Mouse (Mus musculus): Measurements from ENCODE around the gene Zbed4.
"Not testable (repeated sequence)": the region's sequence is repeated elsewhere in the genome, so short reads cannot be mapped to it uniquely, and the experiment has no call there.

Zbed4 gene

DNA sequence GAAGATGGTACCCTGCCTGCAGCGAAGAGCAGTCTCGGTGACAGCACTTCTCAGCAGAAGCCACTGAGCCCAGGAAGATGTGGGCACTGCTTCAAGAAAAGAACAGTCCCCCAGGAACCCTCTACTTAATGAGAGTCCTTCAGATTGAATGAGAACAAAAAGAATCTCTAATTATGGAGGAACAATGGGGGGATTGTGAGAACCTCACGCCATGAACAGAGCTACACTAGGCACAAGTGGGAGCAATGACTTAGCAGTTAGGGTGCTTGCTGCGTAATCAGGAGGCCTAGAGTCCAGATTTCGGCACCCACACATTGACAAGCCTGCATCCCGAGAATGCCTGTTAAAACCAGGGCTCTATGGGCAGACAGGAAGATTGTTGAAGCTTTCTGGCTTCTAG is 10.1 kb upstream of the Zbed4 start:
- no peak for DNase-seq

DNA sequence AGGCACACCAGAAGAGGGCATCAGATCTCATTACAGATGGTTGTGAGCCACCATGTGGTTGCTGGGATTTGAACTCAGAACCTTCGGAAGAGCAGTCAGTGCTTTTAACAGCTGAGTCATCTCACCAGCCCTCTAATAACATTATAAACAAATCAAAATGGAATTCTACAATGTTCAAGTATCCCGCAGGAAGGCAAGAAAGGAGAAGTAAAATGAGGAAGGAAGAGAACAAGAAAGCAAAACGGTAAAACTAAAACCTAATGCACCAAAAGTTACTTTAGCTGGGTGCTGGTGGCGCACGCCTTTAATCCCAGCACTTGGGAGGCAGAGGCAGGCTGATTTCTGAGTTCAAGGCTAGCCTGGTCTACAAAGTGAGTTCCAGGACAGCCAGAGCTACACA is 8.1 kb upstream of the Zbed4 start:
- not testable (repeated sequence) for DNase-seq

DNA sequence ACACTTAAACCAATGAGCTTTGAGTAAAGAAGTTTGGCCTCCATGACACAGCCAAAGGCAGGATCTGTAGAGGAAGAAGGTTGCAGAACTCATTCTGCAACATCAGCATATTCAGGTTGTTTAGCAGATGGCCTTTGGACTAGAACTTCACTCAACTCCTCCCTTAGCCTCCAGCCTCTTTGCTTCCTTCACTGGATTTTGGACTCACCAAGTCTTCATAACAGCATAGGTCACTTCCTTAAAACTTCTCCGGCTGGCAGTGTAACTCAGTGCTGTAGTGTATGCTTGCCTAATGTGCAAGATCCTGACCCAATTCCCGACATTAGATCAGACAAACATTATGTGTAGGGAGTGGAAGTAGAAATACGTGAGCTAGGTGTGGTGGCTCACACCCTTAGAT is 6.1 kb upstream of the Zbed4 start:
- no peak for DNase-seq

DNA sequence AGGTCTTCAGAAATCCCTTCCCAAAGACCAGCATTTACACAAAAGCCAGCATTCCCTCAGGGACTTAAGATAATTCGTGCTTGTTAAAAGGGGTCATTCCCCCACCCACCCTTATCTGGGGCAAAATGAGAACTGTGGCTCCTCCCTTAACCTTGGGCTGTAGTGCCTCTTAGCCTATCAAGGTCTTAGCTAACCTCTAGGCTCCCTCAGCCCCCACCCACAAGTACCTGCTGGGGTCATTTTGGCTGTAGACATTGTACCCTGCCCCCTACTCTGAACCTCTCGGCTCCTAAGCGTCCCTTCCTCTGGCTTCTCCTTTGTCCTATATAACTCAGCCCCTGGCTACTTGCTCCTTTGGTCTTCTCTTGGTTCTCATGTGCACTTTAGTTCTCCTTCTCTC is 5.5 kb upstream of the Zbed4 start:
- no peak for DNase-seq

DNA sequence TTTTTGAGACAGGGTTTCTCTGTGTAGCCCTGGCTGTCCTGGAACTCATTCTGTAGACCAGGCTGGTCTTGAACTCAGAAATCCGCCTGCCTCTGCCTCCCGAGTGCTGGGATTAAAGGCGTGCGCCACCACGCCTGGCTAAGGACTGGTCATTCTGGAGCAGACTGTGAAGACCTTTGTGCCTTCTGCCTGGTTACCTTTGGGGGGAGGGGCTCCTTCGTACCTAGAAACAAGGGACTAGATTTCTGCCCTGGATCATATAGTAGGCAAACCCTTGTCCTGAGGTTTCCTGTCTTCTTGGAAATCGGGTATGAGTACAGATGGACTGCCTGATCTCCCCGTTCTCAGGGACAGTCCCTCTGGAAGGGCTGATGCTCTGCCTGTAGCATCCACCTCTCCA is 1.8 kb upstream of the Zbed4 start:
- DNase-seq: not testable (repeated sequence)

DNA sequence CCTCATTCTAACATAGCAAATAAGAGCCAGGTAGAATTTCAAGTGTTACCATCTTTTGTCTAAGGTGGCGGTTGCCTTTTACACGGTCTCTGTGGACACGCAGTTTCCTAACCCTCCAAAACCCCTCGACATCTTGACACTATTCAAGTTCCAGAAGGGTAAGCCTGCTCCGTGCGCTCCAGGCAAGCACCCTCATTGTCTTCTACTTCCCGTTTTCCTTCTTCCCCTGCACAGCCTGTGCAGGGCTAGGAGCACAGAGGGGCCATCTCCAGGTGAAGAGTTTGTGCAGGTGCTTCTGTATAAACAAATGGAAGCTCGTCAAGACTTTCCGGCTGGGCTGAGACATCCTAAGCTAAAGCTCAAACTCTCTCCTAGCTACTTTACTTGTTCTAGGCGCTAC is 1.4 kb upstream of the Zbed4 start:
- no peak for DNase-seq

DNA sequence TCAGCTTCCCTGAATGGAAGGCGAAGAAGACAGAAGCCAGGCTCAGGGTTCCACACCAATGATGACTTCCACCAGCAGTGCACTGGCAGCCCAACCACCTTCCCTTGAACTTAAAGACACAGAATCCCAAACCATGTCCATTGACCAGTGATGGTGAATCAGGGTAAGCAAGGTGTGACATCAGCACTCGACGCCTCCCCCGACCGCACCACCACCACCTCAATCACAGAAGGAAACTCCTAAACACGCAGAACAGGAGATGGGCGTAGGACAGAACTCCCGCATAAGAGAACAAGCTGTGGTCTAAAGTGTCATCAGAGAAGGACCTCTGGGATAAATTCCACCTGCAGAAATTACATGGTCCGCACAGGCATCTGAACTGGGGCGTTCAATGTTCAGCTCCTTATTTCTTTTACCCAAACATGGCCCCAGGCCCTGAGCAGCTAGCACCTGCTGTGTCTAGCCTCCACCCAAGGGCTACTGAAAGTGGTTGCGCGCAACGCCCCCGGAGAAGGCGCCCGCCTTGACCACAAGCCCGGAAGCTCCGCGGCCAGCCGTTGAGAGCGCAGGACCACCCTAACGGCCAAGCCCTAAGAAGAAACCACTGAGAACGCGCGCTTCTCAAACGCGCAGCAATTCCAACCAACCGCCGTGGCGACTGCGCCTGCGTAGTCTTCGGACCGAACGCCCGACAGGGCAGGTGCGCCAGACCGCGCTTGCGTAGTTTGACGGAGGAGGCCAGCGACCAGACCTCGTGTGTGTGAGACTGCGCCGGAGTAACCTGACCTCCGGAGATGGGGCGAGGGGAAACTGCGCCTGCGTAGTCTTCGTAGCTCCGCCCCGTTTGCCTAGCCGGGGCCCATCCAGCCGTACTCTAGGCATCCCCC is 540 bp upstream of the Zbed4 start:
- peak; percentile 99 for DNase-seq

DNA sequence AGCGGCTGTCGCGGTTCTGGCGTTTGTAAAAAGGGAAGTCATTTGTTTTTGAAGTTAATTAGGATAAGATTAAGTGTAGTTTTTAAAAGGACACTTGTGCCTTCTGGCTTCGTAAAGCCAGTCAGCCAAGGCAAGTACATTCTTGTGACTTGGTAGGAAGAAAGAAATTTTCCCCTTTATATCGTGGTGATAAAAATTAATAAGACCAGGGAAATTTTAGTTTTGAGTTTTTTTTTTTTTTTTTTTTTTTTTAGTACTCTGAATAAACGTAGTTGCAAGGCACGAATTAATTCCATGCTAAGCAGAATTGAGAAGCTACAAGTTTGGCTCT is 908 bp downstream of the Zbed4 start:
- DNase-seq: no peak

DNA sequence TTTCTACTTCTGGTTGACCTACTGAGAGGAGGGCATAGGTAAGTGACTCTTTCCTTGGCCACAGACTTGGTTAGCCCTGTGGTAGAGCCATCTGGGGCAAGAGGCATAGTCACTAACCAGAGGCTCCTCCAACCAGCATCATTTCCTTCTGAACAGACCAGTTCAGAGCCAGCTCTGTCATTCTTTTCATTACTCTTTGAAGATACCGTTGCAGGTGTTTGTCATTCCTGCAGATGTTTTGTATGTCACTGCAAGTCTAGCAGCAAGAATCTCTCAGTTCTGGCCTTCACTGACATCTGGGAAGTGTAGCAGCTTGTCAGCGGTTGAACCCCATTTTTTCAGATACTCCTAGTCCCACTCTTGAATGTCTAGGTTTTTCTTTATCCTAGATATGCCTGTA is 3.4 kb downstream of the Zbed4 start:
- no peak for DNase-seq

DNA sequence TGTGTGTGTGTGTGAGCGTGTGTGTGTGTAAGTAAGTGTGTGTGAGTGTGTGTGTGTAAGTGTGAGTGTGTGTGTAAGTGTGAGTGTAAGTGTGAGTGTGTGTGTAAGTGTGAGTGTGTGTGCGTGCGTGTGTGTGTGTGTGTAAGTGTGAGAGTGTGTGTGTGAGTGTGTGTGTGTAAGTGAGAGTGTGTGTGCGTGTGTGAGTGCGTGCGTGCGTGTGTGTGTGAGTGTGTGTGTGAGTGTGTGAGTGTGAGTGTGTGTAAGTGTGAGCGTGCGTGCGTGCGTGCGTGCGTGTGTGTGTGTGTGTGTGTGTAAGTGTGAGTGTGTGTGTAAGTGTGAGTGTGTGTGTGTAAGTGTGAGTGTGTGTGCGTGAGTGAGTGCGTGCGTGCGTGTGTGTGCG is 4.3 kb downstream of the Zbed4 start:
- DNase-seq: no peak

DNA sequence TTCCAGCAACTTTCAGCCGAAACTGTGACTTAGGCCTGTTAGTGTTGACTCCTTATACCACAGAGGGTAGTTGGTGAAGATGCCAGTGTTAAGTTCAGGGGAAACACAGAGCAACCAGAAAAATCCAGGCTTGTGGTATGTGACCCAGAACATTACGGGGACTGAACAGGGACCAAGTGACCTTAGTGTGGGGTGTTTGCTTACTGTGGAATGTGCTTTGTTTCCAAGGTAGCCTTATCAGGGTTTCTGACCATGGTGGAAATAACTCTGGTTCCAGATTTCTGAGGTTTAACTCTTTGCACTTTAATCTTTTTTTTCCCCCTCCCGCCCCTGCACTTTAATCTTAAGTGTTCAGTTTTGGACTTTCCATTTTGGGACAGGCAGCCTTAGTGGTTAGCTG is 6.6 kb downstream of the Zbed4 start:
- no peak for DNase-seq

DNA sequence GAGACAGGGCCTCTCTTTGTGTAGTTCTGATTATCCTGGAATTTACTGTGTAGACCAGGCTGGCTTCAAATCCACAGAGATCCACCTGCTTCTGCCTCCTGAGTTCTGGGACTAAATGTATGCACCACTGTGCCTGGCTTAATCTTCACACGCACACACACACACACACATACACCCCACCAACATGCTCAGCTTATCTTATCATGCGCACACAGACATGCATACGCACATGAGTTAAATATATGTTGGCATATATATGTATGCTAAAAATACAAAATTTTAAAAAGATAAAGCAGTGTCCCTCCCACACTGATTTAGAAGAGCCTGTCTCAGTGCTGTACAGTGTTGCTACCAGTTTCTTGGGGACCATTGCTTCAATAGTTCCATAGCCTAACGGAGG is 10.1 kb downstream of the Zbed4 start:
- DNase-seq: no peak

DNA sequence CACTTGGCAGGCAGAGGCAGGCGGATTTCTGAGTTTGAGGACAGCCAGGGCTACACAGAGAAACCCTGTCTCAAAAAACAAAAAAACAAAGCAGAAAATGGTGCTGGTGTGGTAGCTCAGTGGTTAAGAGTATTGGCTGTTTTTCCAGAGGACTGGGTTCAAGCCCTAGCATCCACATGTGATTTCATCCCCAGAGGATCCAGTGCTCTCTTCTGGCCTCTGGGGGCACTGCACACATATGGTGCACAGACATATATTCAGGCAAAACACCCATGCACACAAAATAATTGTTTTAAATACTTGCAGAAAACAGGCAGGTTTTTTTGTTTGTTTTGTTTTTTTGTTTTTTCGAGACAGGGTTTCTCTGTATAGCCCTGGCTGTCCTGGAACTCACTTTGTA is 14.7 kb downstream of the Zbed4 start:
- not testable (repeated sequence) for DNase-seq

DNA sequence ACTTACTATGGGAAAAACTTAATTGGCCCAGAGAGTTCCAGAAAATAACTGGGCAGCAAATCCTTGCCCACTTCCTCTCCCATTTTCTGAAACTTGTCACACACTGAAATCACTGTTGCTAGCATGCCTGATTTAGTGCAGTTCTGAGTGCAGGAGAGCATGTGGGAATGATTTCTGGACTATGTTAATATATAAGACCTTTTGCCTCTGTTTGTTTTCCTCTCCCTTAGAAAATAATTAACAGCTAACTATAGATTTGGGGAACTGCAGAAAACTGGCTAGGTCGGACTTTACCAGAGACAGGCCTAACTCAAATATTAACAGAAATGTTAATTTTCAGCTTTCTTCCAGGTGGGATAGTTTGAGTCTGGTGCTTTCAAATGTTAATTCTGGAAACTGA is 17.1 kb downstream of the Zbed4 start:
- no peak for DNase-seq

DNA sequence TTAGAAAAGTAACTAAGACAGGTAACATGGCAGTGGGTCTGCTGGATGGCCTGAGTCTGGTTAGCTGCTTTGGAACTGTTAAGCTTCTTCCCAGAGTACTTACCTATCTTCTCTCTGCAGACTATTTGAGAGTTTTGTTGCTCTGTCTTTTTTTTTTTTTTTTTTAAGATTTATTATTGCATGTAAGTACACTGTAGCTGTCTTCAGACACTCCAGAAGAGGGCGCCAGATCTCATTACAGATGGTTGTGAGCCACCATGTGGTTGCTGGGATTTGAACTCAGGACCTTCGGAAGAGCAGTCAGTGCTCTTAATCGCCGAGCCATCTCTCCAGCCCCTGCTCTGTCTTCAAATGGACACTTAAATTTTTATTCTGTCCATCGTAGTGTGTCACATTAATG is 23.2 kb downstream of the Zbed4 start:
- not testable (repeated sequence) for DNase-seq

DNA sequence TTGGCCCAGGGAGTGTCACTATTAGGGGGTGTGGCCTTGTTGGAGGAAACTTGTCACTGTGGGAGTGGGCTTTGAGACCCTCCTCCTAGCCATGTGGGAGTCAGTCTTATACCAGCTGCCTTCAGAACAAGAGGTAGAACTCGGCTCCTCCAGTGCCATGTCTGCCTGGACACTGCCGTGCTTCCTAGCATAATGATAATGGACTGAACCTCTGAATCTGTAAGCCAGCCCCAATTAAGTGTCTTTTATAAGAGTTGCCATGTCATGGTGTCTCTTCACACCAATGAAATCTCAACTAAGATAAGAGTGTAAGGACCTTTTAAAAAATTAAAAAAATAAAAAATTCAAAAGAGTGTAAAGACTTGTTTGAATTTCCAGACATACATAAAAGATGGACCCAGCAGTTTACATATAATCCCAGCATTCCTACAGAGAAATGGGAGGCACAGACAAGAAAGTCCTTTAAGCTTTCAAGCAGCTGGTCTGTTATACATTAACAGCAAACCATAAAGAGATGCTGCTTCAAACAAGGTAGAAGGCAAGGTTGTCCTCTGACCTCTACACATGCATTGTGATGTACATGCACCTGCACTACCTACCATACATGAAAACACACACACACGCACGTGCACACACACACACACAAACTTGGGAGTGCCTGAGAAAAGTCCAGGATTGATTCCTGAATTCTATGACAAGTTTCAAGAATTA is 40.8 kb downstream of the Zbed4 start:
- no peak for DNase-seq

DNA sequence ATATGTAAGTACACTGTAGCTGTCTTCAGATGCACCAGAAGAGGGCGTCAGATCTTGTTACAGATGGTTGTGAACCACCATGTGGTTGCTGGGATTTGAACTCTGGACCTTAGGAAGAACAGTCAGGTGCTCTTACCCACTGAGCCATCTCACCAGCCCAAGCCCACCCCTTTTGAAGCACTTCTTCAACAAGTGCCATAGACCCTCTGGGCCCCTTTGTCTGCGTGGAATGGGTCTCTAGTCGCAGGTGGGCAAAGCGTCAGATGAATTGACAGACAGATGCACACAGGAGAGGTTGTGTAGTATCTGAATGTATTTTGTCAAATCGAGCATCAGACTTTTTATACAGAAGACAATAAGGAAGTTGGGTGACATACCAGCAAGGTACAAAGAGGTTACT is 43.3 kb downstream of the Zbed4 start:
- DNase-seq: not testable (repeated sequence)

DNA sequence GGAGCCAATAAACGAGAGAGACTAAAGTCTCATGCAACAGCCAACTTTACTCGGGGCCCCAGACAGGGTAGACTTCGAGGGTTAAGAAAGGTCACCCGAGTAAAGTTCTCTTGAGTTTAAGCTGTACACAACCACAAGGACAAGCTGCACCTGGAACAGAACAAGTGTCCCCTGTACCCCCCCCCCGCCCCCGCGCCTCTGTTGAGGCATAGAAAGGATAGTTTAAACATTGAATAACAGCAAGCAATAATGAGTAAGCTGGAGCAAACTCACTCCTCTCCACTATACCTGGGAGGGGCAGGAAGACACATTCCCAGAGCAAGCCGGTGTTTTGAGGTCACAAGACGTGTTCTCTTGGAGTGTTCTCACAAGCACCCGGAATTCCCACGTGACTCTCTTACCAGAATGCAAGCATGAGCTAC is 48.5 kb downstream of the Zbed4 start:
- peak; percentile 52 for DNase-seq

DNA sequence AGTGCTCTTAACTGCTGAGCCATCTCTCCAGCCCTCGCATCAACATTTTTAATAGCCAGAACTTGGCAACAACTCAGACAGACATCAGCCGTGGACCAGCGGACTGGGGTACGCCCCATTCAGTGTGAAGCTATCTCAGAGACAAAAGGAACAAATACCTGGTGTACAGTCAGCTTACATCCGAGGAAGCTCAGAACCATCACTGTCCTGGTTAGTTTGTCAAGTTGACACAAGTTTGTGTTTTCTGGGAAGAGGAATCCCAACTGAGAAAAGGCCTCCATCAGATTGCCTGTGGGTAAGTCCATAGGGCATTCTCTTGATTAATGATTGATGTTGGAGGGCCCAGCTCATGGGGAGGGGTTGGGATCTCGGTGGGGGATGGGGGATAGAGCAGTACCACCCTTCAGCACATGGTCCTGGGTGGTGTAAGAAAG is 49.5 kb downstream of the Zbed4 start:
- DNase-seq: no peak

DNA sequence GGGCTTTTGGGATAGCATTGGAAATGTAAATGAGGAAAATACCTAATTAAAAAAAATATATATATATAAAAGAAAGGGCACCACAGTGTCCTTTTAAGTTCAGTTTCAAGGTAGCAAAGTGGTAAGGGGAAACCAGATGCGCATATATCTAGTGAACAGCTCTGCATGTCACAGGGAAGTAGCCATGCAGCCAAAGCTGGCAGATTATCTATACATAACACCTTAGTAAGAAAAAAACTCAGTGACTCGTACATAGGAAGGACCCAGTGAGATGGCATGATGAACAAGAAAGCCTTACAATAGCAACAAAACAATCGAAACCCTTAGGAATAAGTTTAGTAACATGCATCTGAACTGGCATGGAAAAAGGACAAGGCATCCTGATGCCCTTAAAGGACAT is 50.4 kb downstream of the Zbed4 start:
- DNase-seq: no peak

DNA sequence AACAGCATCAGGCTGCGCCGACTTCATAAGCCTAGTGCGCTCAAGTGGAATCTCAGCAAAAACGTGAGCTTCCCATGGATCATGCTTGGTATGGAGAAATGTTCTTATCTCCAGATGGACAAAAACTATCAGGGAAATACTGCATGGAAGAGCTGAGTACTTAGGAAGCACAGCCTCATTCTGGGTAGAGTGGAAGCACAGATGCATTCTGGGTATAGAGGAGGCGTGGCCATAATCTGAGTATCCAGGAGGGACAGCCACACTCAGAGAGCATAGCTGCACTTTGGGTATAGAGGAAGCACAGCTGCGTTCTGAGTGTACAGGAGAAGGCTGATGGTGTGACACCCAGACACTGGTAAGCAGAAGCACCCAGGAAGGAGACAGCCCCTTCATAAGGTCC is 50.9 kb downstream of the Zbed4 start:
- no peak for DNase-seq

DNA sequence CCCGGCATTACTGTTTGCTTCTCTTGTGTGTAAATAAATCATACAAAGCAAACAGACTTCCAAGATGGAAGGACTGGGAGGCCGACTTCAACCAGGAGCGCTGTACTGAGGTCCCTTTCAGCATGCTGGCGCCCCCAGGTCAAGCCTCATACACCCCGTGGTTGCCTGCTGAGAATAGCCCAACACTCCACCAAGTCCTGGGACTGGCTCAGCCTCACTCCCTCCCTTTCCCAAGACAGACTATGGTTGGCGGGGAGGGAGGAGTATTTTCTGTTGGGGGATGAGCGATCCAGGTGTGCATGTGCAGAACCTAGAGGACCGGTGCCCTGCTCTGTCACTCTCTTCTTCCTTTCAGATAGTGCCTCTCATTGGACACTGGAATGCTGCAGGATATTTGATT is 56.7 kb downstream of the Zbed4 start:
- DNase-seq: no peak

DNA sequence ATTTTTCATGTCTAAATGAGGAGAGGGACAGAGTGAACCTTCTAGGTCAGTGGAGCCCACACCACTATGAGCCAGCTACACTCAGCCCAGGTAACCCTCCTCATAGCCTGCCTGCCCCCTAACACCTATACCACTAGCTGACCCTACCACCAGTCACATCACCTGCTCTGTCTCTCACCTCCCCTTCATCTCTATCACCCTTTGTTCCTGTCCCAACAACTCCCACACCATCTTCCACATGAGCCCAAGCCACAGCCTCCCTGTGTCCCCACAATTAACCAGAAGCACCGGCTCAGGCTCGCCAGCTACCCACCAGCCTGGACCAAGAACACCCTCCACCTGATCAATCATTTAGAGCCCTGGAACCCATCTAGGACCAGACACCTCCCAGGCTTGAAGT is 58.9 kb downstream of the Zbed4 start:
- no peak for DNase-seq

DNA sequence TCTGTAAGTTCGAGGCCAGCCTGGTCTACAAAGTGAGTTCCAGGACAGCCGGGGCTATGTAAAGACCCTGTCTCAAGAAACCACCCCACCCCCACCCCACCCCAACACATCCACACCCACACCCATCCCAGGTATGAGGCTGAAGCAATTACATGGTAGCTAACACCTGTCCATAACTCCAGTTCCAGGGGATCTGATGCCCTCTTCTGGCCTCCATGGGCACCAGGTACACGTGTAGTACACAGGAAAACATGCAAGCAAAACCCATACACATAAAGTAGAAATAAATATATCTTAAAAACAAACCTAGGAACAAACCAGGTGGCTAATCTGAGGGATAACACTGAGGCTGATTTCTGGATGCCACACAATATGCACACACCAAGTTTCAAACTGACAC is 61.8 kb downstream of the Zbed4 start:
- no peak for DNase-seq

DNA sequence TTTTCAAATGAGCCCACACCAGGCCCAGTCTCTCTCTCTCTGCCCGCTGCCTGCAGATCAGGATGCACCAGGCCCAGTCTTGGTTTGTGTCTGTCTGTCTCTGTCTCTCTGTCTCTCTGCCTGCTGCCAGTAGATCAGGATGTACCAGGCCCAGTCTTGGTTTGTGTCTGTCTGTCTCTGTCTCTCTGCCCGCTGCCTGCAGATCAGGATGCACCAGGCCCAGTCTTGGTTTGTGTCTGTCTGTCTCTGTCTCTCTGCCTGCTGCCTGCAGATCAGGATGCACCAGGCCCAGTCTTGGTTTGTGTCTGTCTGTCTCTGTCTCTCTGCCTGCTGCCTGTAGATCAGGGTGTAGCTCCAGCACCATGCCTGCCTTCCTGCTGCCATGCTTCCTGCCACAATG is 62.4 kb downstream of the Zbed4 start:
- DNase-seq: not testable (repeated sequence)
